Mouse (Mus musculus) layer of hippocampus, adult 9-10 months (tissue): ENCODE data around the gene Herc3.
"Not testable (repeated sequence)": the region's sequence is repeated elsewhere in the genome, so short reads cannot be mapped to it uniquely, and the experiment has no call there.

Experiments used
- DNase-seq: peaks from one replicate; pipeline ENCODE4 v3.0.0; 2022; ENCODE audit warnings: low spot score

Herc3 gene

DNA sequence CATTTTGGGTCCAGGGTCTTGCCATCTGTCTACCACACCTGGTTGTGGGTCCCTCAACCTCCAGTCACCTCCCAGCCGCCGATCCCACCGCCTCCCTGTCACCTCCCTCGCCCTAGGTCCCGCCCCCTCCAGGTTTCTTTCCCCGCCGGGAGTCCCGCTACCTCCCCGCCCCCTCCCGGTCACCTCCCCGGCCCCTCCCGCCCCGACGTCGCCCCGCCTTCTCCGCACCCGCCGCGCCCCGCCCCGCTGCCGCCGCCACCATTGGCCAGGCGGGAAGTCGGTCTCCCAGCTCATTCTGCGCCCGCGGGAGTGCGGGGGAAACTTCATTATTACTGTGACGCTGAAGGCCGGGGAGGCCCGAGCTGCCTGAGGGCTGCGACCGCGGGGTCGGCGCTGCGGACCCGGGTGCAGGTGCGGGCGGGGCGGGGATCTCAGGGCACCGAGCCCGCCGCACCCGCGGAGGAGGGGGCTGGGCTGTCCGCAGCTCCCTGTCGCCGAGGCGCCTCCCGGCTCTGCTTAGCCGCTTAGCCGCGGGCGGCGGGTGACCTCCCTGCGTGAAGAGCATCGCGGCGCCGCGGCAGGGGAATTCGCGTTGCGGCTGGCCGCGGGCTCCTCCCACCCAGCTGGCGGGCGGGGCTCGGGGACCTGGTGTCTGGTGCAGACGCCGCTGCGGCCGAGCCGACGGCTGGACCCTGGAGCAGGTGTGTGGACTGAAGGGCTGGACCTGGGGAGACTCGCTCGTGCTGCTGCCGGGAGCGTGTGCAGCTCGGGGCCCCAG lies at the start of gene Herc3:
Gene Herc3 (plus strand): TSS at position 234 of the 778 bp plus-strand sequence.
- DNase-seq = no peak

DNA sequence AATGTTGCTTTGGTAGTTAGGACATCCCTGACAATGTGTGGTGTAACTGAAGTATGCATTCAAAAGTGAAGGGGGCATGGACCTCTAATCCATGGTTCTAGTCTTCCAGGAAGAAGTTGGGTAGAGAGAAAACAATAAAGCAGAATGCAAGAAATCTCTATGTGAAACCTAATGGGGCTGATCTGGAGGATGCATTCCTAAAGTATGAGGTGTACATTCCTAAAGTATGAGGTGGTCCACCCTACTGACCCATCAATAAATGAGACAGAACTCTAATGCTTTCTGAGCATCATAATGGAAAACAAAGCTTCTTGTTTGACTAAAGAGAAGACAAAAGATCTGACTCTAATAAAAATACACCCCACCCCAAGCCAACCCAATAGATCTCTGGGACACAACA lies 29.9 kb upstream of the Herc3 start:
- DNase-seq = no peak

DNA sequence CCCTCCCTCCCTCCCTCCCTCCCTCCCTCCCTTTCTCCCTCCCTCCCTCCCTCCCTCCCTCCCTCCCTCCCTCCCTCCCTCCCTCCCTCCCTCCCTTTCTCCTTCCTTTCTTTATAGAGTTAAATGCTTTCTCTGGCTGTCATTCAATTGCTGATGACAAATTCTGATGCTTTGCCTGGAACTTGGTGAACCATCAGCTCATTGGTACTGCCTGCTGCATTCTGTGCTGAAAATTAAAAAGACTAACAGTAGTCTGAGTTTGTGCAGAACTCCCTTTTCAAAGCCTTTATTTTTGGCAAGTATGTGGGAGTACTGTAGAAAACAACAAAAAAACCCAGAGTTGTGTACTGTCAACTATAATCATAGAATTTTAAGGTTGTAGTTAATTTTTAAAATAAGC lies 16.9 kb upstream of the Herc3 start:
- DNase-seq = no peak

DNA sequence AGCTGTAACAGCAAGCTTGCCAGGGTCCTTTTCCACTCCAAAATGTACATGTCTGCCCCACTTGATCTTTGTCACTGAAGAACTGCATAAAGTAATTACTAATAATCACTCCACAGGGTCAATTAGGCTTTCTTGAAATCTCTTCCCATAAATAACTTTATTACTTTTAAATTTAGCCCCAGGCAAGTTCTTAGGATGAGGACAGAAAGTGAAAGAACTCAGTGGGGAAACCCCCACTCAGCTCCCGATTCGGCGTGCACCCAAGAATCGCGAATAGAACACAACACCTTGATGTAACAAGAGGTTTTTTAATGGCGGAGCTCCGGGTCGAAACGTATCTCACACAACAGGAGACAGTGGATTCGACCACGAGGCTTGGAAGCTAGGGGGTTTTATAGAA lies 14.2 kb upstream of the Herc3 start:
- DNase-seq = not testable (repeated sequence)

DNA sequence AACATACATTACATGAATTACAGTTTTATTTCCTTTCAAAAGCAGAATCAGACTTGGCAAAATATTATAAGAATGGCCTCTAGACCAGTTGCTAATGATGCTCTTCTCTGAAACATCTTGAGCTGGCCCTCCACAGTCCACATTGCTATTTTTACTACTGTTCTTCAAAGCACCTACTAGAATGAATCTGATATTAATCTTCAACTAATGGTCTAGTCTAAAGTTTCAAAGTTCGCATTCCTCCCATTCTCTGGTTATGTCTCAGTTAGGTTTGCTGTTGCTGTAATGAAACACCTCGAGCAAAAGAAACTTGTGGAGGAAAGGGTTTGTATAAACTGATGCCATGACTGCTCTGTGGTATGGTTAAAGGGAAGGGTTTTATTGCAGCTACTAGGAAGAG lies 5.6 kb upstream of the Herc3 start:
- DNase-seq = no peak

DNA sequence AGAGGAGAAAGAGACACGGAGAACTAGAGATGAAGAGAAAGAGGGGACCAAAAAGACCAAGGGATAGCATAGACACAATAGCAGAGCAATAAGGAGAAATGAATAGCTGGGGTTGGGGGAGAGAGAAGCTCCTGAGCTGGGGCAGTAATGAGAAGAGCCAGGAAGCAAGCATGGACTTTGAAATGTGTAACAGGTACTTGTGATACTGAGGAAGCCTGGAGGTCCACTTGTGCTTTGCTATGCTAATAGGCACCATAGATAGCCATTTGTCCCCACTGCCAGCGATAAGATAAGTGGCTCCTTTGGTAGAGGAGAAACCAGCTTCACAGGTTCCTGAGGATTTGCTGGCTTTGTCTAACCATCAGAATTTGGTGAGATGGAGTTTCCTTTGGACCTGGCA lies 5.2 kb upstream of the Herc3 start:
- no peak for DNase-seq

DNA sequence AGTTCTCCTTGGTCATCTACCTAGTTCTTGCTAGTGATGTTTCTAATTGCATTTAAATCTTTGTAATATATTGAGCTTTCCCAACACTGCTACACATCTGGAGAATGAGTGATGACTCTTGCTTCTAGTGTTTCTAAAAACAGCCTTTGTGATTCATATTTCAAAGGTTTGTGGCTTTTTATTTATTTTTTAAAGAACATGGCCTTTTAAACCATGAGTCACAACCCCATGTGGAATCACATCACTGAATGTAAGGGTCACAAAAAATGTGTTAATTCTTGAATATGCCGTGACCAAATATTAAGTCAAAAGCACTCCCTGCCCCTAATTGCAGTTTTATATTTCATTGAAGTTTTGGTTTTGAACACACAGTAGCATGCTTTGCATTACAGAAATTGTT lies 2.7 kb upstream of the Herc3 start:
- DNase-seq = no peak

DNA sequence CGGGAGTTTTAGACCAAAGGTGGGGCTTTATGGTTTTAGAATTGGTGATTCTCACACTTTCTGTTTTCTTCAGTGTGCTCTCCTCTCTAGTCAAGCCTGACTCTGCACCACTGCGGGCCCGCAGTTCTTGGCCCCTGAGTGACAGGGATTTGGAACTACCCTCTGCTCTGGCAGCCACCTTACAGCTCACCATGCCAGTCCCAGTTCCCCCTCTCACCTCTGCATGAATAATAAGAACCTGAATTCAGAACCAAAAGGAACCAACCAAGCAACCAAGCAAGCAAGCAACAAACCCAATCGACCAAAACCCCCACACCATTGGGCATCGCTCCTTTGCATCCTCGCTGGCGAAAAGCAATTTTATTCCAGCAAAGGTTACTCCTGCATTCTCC lies 429 bp upstream of the Herc3 start:
- no peak for DNase-seq

DNA sequence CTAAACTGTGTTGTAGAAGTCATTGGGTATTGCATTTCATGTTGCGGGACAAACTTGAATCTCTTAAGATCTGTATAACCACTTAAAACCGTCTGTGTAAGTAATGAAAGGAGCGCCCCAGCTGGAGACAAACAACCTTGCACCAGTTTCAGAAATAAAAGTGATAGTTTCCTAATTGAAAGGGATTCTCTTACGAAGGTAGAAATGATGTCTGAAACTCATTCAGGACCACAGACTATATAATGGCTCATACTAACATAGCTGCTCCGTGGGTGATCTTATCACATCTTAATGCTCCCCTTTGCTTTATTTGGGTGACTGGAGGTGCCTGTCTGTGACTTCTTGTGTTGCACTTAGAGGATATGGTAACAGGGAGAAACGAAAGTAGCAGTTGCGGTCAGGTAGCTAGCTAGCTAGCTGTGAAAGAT lies 1.3 kb downstream of the Herc3 start:
- DNase-seq = no peak

DNA sequence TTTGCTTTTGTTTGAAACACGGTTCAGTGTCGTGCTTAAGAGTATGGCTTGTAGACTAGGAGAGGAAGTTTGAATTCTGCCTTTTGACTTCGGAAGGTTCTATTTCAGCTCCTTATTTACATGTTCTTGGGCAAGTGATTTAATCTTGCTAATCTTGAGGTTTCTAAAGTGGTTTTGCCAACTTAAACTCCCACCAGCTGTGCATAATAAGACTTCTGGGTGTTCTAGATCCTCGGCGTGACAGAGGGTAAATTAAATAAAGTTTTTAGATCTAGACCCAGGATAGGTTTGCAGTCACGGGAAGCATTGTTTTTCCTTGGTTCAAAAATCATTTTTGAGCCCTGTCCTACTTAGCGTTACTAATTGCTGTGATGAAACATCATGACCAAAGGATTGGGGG lies 3.2 kb downstream of the Herc3 start:
- no peak for DNase-seq

DNA sequence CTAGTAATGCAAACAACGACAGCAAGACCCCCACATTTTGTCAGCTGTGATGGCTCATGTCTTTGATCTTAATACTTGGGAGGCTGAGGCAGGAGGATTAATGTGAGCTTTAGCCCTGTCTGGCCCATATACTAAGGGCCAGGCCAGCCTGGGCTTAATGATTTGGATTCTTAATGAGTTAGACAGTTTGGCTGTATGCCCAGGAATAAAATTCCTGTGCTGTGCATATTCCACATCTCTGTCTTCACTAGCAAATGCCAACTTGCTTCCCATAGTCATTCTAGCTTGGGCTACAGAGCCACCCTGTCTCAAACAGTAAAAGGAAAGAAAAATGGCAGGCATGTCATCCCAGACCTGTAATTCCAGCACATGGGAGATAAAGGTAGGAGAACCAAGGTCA lies 4.3 kb downstream of the Herc3 start:
- DNase-seq = no peak

DNA sequence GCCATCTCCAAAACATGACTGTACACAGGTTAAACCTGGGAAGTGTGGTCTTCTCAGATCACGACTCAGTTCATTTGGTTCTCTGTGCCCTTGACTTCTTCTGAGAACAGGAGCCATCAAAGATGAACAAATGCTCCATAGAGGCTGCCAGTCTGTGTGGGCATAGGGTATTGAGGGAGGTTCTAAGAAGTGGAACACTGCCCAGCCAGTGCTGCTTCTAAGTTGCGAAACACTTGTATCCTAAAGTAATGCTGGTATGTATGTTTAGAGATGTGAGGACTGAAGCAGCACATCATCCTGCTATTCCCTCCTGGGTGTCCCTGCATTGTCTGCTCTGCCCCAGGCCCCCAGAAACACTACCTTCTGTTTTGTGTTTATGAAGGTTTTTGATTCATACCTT lies 5.2 kb downstream of the Herc3 start:
- no peak for DNase-seq

DNA sequence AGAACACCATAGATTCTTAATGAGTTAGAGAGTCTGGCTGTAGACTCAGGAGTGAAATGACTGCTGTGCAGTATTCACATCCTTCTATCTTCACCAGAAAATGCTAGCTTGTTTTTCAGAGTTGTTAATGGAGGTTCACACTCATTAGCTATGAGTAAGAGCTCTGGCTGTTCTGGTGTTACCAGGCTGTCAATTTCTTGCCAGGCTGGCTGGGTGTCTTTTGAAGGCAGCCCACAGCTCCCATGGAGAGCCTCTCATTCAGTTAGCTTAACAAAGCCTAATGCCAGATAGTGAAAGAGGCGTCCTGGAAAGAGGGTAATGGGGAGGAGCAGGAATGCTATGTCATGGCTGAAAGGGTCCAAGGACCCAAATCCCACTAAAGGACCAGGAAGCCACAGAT lies 6.7 kb downstream of the Herc3 start:
- no peak for DNase-seq

DNA sequence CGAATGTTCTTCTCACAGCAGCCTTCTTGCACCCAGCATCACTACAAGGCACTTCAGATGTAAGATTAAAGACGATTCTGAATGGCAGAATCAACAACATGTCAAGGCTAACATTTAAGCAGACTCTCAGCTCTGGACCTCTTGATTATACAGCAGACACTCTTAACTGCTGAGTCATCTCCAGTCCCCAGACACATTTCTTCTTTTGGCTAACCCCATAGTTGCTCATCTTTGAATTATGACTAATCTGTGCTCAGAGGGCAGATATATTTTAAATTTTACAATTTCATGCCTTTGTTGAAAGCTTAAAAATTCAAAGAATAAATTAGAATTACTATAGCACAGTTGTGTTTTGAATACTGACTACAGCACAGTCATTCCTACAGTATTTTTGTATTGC lies 9.9 kb downstream of the Herc3 start:
- no peak for DNase-seq

DNA sequence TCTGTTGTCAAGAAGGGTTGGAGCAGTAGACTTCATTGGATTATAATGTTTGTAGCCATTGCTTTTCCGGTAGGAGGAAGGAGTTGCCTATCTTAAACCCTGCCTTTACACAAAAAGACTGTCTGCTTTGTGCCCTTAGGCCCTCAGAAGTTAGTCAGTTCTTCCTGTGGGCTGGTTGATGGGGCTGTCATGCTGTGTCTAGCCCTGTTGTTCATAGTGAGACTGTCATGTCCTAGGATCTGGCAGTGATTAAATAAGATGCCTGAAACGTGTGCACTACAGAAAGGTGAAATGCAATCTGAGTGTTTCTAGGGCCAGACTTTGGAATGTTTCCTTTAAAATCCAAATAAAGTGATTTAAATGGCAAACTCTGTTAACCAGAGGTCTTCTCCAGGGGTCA lies 10.9 kb downstream of the Herc3 start:
- DNase-seq = no peak

DNA sequence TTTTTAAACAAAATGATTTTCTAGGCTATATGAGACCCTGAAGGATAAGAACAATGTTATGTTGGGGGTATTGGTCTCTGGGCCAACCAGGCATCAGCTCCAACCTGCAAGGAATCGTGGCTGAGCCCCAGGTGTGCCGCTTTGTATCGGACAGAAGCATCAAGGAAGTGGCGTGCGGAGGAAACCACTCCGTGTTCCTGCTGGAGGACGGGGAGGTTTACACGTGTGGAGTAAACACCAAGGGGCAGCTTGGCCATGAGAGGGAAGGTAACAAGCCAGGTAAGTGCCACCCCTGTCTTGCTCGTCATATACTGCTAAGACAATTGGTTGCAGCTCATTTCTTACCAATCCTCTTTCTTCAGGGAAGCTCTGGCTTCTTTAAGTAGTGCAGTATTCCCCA lies 12.3 kb downstream of the Herc3 start:
- no peak for DNase-seq

DNA sequence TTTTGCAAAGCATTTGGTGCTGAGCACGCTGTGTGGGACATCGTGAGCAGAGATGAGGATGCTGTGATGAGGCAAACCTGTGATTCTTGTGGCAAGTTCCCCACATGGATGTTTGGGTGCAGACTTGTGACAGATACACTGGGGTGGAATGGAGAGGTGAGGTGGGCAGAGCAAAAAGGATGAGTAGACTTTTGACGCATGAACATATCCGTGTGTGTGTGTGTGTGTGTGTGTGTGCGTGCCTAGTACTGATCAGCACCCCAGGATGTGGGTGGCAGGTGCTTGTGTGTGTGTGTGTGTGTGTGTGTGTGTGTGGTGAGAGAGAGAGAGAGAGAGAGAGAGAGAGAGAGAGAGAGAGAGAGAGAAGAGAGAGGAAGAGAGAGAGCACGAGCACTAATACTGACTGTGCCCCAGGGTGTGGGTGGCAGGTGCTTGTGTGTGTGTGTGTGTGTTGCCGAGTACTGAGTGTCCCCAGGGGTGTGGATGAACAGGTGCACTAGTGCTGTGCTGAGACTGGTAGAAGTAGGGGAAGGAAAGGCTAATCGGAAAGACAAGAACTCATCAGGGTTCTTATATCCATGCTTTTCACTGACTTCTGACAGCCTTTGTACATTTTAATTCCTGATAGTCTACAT lies 13.0 kb downstream of the Herc3 start:
- no peak for DNase-seq

DNA sequence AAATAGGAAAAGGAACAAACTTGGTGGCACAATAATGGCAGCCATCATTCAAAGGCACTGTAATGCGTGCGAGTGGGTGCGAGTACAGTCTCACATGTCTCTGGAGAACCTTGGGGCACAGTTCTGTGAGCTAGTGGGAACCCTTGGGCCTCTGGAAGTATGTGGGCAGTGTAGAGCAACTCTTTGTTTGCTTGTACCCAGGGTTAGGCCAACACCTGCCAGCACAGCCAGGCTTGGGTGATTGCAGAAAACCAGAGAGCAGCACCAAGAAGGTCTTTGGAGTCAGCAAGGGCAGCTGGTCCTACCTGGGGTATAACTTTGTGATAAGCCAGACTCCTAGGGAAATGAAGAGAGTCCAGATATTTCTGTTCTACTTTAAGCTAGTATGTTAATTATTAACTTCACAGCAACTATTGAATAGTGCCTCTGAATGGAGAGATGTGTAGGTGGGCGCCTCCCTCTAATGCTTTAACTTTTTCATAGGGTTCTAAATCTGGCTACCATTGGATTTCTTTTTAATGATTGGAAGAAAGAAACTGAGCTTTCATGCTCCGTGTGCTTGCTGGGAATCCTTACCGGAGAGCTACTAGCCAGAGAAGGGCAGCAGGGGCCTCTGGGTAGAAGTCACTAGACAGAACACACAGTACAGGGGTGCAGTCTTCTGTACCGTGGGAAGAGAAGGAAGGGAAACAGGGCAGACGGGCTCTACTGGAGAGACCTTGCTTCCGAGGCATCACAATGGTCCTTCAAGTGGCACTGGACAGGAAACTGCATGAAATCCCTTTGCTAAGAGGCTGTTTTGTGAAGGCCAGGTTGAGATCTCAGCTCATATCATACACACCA lies 15.8 kb downstream of the Herc3 start:
- DNase-seq = no peak

DNA sequence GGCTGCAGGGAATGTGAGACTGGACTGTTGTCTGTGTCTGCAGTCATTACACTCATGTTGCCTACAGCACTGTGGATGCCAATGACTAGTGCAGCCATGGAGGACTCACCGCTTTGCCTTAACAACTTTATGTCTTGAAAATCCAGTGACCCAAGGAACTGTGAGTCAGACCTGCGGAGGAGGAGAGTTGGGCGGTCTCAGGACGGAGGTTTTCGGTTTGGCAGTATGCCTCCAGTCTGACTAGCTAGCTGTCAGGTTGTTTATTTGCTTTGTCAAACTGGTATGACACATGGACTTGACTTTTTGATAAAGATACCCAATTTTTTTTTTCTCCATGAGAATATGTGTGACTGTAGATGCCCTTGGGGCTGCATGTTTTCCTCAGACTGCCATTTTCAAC lies 16.6 kb downstream of the Herc3 start:
- DNase-seq = no peak

DNA sequence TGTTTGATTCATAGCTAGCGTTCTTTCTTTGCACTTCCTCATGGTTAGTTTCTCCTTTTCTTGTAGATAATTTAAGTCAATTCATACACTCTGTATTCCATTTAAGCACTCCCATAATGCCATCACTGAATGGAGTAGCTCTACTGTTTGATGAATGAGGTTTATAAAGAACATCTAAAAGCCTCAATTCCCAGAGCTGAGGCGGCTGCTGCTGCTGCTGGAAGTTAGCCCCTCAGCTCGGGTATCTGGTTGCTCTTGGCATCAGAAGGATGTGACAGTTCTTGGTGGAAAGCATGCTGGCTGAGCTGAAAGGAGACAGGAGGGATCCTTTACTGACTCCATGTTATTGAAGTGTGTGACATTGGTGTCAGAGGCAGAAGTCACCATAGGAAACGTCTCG lies 18.1 kb downstream of the Herc3 start:
- no peak for DNase-seq

DNA sequence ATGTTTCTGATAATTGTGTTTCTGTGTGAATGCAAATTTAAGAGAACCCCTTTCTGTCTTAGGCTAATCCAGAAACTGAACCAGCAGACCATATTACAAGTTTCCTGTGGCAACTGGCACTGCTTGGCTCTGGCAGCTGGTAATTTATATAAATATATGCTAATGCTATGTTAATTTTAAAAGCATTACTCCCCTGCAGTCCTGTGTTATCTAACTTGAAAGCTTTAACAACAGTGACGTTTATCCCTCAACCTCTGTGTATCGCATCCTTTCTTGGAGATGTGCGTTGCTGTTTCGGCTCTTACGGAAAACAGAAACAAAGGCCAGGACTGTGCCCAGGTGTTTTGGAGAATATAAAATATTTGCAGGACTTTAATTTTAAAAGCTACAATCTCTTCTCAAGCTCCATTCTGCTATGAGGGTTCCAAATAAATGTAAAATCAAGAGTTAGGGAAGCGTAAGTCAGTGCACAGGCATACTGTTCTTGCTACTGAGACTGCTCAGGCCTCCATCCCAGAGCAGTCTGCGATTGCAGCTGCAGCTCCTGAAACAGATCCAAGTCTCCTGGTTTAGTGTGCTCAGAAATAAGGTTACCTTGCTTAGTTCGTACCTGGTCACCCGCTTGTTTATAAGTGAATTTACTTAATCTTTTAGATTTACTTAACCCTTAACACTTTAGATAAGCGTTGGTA lies 24.6 kb downstream of the Herc3 start:
- no peak for DNase-seq

DNA sequence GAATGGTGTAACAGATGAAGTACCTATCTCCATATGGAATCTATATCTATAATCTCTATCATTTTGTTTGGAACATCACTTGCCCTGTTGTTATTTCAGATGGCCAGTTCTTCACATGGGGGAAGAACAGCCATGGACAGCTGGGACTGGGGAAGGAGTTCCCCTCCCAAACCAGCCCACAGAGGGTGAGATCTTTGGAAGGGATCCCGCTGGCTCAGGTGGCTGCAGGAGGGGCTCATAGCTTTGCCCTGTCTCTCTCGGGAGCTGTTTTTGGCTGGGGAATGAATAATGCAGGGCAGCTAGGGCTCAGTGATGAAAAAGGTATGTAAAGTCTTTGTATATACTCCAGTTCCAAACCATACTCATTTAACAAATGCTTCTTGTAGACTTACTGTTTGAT lies 25.2 kb downstream of the Herc3 start:
- DNase-seq = no peak

DNA sequence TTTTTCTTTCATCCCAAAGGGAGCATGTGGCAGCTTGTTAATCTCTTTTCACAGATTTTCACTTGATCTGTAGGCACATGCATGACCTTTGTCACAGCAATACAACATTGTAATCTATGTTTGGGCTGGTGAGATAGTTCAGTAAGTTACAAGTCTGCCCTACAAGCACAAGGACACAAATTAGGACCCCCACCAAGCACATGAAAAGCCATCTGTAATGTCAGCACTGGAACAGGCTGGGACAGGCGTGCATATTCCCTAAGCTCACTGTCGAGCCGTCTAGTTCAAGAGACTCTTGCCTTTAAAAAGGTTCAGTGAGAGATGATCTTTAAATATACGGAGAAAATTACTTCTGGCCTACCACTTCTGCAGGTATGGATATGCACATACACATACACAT lies 28.3 kb downstream of the Herc3 start:
- no peak for DNase-seq
